Mouse (Mus musculus): ENCODE measurements at regions not wholly inside any gene's neighbourhood (a gene's known extent, or its start where the extent isn't known, plus 50 kb on each side); places are given as distances from the start of the nearest gene placed in this dataset.

DNA sequence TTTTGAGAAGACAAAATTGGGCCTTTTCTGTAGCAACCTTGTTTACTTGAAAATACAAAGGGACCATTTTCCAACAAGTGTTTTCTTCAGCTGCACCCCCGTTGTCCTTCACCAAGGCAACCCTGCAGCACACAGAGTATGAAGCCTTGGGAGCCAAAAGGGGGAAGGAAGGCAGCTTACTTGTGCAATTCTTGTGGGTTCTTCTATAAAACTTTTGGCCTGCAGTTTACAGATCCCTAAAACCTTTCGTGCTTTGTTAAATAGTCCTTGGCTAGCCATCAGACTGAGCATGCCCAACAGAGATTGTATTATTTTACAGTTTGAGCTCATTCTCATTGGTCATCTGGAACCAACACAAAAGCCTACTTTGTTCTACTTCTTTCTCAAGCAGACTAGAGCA lies 140.6 kb upstream of the H2al1a start:
- no peak for DNase-seq (ENCODE audit: extremely low spot score, low spot score)

DNA sequence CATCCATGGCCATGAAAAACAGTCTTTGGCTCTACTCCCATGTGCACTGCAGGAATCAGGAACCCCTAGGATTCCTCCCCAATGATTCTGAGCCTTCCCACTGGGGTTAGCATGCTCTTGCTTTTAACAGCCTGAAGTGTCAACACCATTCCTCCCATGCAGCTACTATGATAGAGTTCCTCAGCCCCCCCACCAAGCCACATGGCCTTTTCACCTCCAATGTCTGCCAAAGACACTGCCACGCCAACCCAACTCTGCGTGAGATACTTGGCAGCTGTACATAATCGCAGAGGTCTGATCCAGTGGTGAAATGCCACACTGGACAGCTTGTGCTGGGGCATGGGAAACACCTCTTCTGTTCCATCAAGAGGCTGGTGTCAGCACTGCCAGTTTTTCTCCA lies 128.6 kb upstream of the H2al1a start:
- no peak for DNase-seq (ENCODE audit: extremely low spot score, low spot score)

DNA sequence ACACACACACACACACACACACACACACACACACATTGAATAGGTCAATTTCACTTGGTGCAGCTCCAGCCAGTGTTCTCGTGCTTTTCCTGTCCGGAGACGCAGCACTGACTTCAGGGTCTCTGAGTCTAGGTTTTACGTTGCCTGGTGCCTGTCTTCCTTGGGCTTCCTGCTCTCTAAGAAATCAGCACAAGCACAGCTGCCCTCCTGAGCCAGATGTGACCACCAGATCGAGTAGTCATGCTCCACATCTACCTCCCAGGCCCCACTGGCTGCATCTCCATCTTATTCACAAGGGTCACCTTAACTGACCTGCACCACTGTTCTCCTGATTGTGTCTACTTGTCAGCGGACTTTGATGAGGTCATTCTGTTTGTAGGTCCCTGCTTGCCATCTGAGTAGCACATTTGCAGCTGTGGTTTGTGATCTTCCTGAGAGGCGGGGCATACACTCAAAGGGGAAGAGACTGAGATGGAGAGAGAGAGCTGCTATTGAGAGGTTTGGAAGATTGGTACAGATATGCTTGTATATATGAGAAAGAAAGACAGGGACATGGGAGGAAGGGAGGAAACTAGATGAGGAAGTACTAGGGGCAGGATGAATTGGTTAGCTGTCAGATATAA lies 118.8 kb upstream of the H2al1a start:
- no peak for DNase-seq (ENCODE audit: extremely low spot score, low spot score)

DNA sequence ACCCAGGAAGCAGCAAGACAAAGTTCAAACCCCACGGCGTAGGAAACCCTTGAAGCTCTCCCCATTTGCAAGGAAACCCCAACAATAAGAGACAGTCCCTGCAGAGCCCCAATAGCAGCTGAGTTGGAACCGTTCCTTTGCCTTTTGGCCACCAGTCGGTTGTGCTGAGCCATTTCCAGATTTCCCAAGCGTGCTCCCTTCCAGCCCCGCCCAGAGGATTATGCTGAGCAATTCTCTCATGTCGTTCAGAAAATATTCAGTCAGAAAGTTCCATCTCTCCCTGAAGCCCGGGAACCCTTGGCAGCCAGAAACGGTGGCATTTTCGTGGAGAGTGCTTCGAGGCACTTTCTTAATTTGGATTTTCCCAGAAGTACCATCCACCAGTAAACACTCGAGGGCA lies 117.2 kb upstream of the H2al1a start:
- no peak for DNase-seq (ENCODE audit: extremely low spot score, low spot score)

DNA sequence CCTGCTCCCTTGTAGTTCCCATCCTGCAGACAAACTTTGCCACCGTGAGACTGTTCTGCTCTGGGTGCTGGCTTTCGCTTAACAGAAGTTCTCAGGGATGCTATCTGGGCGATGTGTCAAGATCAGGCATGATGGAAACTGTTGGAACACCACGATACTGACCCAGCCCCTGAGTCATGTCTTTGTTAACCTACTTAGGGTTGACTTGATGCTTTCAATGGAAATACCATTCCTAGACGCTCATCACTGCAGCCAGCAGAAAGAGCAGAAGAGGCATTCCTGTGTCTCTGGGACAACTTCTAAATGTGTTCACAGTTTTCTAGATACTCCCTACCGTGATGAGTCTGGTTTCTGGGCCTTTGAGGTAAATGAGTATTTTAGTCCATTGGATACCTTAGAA lies 108.2 kb upstream of the H2al1a start:
- no peak for DNase-seq (ENCODE audit: extremely low spot score, low spot score)

DNA sequence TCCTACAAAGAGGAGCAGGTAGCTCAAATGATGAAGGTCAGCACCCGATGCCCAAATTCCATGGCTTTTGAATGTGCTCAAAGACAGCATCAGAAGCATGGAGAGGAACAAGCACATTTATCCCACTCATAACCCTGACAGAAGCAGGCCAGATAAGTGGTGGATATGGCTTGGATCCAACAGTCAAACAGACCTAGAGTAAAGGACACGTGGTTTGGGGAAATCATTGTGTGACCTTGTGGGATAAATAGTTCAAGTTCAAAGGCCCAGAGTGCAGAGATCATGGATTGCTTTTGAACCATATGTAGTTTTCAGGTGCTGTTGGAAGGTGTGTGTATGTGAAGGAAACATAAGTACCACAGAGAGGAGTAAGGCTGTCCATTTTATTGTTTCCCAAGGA lies 94.9 kb upstream of the H2al1a start:
- no peak for DNase-seq (ENCODE audit: extremely low spot score, low spot score)

DNA sequence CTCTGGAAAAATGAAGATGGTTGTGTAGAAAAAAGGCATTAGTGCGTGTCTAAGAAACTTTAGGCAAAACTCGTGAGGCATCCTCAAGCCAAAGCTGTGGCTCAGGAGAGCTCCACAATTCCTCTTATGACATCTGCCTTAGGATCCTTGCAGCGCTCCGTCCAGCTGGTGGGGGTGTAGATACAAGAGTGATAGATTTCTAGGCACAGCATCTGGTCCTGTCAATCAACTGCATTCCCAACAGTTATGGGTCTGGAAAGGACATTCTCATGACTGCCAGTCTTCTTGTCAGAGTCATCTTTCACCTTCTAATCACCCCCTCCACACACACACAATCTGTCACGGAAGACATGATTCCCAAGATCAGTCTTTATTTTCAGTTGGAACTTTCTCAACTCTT lies 89.2 kb upstream of the H2al1a start:
- no peak for DNase-seq (ENCODE audit: extremely low spot score, low spot score)

DNA sequence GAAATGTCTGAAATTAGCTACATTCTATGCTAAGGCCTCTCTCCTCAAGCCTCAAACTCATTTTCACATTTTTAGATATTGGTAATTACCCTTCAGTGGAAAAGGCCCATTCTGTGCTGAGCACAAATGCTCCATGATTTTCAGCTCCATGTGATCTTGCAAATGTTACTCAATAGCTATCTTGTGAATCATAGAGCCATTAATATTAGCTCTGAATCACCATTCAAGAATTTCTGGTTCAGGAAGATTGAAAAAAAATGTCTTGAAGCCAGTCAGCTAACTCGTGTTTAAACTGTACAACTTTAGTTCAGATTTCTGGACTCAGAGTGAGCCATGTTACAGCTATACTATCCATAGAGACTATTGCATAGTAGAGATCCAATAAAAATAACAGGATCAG lies 86.2 kb upstream of the H2al1a start:
- DNase-seq (ENCODE audit: extremely low spot score, low spot score) = no peak

DNA sequence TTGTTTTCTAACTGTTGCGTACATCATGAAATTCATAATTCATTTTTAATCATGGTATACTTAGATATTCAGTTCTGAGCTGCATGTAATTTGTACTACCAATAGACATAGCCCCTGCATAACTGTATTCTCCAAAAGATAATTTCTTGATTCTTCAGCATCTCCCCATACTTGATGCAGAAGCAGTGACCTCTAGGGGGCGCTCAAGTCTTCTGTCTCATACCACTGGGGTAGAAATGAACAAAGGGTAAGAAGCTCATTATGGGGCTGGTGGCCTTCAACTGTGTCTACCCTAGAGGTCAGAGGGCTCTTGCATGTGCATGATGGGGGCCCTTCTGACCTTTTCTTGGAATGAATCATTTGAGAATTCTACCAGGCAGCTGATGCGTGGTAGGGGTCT lies 85.6 kb upstream of the H2al1a start:
- DNase-seq (ENCODE audit: extremely low spot score, low spot score) = peak; percentile 52

DNA sequence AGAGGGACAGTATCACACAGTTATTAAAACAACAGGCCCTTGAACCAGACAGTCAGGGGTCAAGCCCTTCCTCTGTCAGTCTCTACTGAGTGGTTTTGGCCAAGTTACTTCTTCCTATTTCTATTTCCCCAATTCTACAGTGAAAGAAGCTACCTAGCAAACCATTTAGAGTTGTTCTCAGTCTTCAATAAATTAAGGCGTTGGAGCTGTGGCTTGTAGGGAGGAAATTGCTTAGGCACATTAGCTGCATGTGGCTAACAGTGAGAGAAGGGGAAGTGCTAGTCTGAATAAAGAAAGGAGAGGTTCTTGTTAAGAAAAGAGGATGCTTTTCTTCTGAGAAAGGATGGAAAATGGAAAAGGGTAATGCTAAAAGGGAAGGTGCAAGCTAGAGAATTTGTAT lies 60.0 kb upstream of the H2al1a start:
- no peak for DNase-seq (ENCODE audit: extremely low spot score, low spot score)

DNA sequence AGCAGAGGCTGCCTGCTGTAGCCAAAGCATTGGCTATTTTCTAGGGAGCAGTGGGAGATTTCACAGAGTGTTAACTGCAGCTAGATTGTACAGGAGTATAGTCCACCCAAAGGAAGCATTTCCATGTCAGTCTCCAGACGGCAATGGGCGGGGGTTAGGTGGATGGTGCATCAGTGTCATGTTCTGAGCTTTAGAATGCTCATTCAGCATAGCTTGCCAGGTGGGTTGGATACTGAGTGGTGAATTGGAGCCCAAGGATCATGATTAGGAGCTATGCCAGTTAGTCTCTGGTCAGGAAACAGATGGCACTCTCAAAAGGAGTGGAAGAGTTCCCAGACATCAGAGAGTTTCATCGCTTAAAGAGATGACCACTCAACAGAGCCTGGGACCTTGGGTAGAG lies 53.5 kb upstream of the H2al1a start:
- no peak for DNase-seq (ENCODE audit: extremely low spot score, low spot score)

All from neural tube, embryonic 10.5 days (tissue).